Mouse (Mus musculus) ES-E14 (cell line): ENCODE measurements around the gene Als2cl.

Experiments
- CHD2 ChIP-seq: IDR thresholded peaks from 2 replicates; pipeline ENCODE4 v1.6.1; 2014; ENCODE audit warnings: mild to moderate bottlenecking, low read depth, low read length, inconsistent platforms
- ZC3H11A ChIP-seq: IDR thresholded peaks from 2 replicates; pipeline ENCODE4 v1.6.1; 2012; ENCODE audit warnings: low read depth, mild to moderate bottlenecking, inconsistent platforms, low read length, borderline replicate concordance
- ZNF384 ChIP-seq: IDR thresholded peaks from 2 replicates; pipeline ENCODE4 v1.6.1; 2012; ENCODE audit warnings: low read depth, low read length, inconsistent platforms

DNA sequence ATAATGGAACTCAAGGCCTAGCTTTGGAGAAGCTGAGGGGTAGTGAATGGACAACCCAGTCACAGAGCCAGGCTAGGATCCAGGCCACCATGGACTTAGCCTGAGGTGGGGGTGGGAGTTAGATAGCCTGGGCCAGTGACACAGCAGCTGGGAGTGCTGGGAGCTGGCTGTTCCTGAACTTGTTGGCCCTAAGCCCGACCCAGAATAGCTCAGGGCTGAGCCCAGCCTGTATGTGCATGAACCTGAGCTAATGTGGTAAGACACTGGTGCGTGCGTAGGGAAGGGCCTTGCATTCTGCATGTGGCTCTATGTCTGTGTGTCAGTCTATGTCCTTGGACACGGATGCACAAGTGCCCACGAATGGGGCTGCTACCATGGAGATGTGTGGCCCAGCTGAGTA lies 1.8 kb upstream of the Als2cl start:
- no peak for TF ChIP-seq CHD2
- TF ChIP-seq ZC3H11A = no peak
- TF ChIP-seq ZNF384 = no peak
